Mouse (Mus musculus) lung, adult 2 months (tissue): ENCODE measurements at regions not wholly inside any gene's neighbourhood (a gene's known extent, or its start where the extent isn't known, plus 50 kb on each side); places are given as distances from the start of the nearest gene placed in this dataset.

Experiments
- CTCF ChIP-seq: fragments of 200-500 bp; IDR thresholded peaks from 2 replicates; pipeline ENCODE4 v1.5.1; 2011; ENCODE audit warnings: mild to moderate bottlenecking, low read length, control low read depth; ENCODE audit not compliant: insufficient read depth
- POLR2A ChIP-seq: fragments of 200-500 bp; IDR thresholded peaks from 2 replicates; pipeline ENCODE4 v1.6.1; 2011; ENCODE audit warnings: low read depth, mild to moderate bottlenecking, control low read depth, low read length, borderline replicate concordance; ENCODE audit errors: extremely low read depth

DNA sequence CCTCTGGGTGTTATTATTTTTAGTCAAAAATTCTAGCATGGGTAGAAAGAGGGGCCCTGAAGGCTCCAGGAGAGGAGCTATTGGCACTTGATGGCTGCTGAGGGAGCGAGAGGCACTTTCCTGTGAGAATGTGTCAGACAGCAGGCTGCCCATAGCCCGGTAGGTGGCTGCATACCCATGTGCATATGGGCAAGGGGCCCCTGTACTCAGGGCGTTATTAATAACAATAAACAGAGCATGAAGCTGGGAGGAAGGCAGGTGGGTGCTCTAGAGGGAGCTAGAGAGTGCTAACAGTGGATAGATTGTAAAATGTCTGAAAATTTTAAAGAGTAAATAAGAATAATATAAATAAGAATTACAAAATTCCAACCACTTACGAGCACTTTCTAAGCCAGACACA, 98.2 kb downstream of the Hhipl2 start:
- TF ChIP-seq CTCF (no peak), POLR2A (no peak)
